Mouse (Mus musculus): ENCODE data around the gene Rab35. TPM values are rescaled to one million over a fixed set of nuclear protein-coding genes. Genes with fewer than 3 reads are reported as not detected.

Gene Rab35
- total and polyA plus RNA-seq, 2 experiments from 2014 or later: 24.5 to 97.4 TPM

- TF ChIP-seq CTCF (IDR thresholded peaks at IDR 0.05): no peak
- 92% methylated on average over 6 of the region's 6 CpGs for WGBS
- H3K27ac ChIP-seq (ENCODE audit: low read depth, low read length): no peak overlapping the region
- no peak for DNase-seq (ENCODE audit: low spot score)
- H3K9me3 ChIP-seq (ENCODE audit: low read length): no peaks in the 10 kb centered on the region
- peaks cover 31% of the 10 kb centered on the region for H3K36me3 ChIP-seq (ENCODE audit: insufficient read depth, low read length)
- H3K9ac ChIP-seq (replicated peaks; ENCODE audit: low read length, poor library complexity, severe bottlenecking): no peak overlapping the region
- no peak for ATAC-seq (ENCODE audit: low FRiP score)
- no peaks in the 10 kb centered on the region for H3K4me1 ChIP-seq (ENCODE audit: insufficient read depth, low read length)
- no peak overlapping the region for H3K4me2 ChIP-seq (ENCODE audit: low read depth, low read length, poor library complexity, severe bottlenecking)
- H3K4me3 ChIP-seq (ENCODE audit: low read depth, low read length): no peak overlapping the region
- no peaks in the 10 kb centered on the region for H3K27me3 ChIP-seq (ENCODE audit: insufficient read depth, low read length)
Measured at GRCm38 (mm10) chr5:115658352-115658751, 26.6 kb downstream of the Rab35 start.

- ATAC-seq (ENCODE audit: low FRiP score): no peak
Measured at GRCm38 (mm10) chr5:115662658-115663057, 30.9 kb downstream of the Rab35 start.

GRCm38 (mm10) chr5:115666366-115667065, 34.8 kb downstream of the Rab35 start:
- TF ChIP-seq CTCF (IDR thresholded peaks at IDR 0.05): no peak
- no peaks in the 10 kb centered on the region for H3K4me1 ChIP-seq (ENCODE audit: insufficient read depth, low read length)
- H3K9me3 ChIP-seq (ENCODE audit: low read length): no peaks in the 10 kb centered on the region
- no peak overlapping the region for H3K9ac ChIP-seq (replicated peaks; ENCODE audit: low read length, poor library complexity, severe bottlenecking)
- DNase-seq (ENCODE audit: low spot score): peak; percentile 78
- H3K4me3 ChIP-seq (ENCODE audit: low read depth, low read length): no peak overlapping the region
- ATAC-seq (ENCODE audit: low FRiP score): no peak
- no peak overlapping the region for H3K4me2 ChIP-seq (ENCODE audit: low read depth, low read length, poor library complexity, severe bottlenecking)
- H3K27me3 ChIP-seq (ENCODE audit: insufficient read depth, low read length): no peaks in the 10 kb centered on the region
- 50% methylated on average over 8 of the region's 8 CpGs for WGBS
- H3K36me3 ChIP-seq (ENCODE audit: insufficient read depth, low read length): peaks cover 4% of the 10 kb centered on the region
- no peak overlapping the region; the same call in 1 of the 2 replicates for H3K27ac ChIP-seq (ENCODE audit: low read depth, low read length)

More at GRCm38 (mm10) chr5:115662658-115663057, 30.9 kb downstream of the Rab35 start:
- Histone ChIP-seq H3K4me1 (ENCODE audit: insufficient read depth, low read length) (no peaks in the 10 kb centered on the region), H3K9me3 (ENCODE audit: low read length) (no peaks in the 10 kb centered on the region), H3K9ac (replicated peaks; ENCODE audit: low read length, poor library complexity, severe bottlenecking) (no peak overlapping the region), H3K4me3 (ENCODE audit: low read depth, low read length) (no peak overlapping the region), H3K4me2 (ENCODE audit: low read depth, low read length, poor library complexity, severe bottlenecking) (no peak overlapping the region), H3K36me3 (ENCODE audit: insufficient read depth, low read length) (peaks cover 22% of the 10 kb centered on the region), H3K27ac (ENCODE audit: low read depth, low read length) (no peak overlapping the region), H3K27me3 (ENCODE audit: insufficient read depth, low read length) (no peaks in the 10 kb centered on the region)
- no peak for TF ChIP-seq CTCF (IDR thresholded peaks at IDR 0.05)
- no peak for DNase-seq (ENCODE audit: low spot score)
- 78% methylated on average over 22 of the region's 22 CpGs for WGBS

- no peak for TF ChIP-seq CTCF (IDR thresholded peaks at IDR 0.05)
- H3K4me3 ChIP-seq (ENCODE audit: low read depth, low read length): no peak overlapping the region
- no peaks in the 10 kb centered on the region for H3K4me1 ChIP-seq (ENCODE audit: insufficient read depth, low read length)
- no peak overlapping the region for H3K9ac ChIP-seq (replicated peaks; ENCODE audit: low read length, poor library complexity, severe bottlenecking)
- peaks cover 8% of the 10 kb centered on the region for H3K36me3 ChIP-seq (ENCODE audit: insufficient read depth, low read length)
- no peaks in the 10 kb centered on the region for H3K27me3 ChIP-seq (ENCODE audit: insufficient read depth, low read length)
- 71% methylated on average over 8 of the region's 8 CpGs for WGBS
- DNase-seq (ENCODE audit: low spot score): no peak
- H3K4me2 ChIP-seq (ENCODE audit: low read depth, low read length, poor library complexity, severe bottlenecking): no peak overlapping the region
- ATAC-seq (ENCODE audit: low FRiP score): no peak
- no peak overlapping the region for H3K27ac ChIP-seq (ENCODE audit: low read depth, low read length)
- H3K9me3 ChIP-seq (ENCODE audit: low read length): no peaks in the 10 kb centered on the region
Measured at GRCm38 (mm10) chr5:115667210-115667609, 35.5 kb downstream of the Rab35 start.

GRCm38 (mm10) chr5:115667894-115668293, 36.2 kb downstream of the Rab35 start:
- ATAC-seq (ENCODE audit: low FRiP score) (no peak), DNase-seq (ENCODE audit: low spot score) (no peak)
- Histone ChIP-seq H3K4me3 (ENCODE audit: low read depth, low read length) (no peak overlapping the region), H3K9me3 (ENCODE audit: low read length) (no peaks in the 10 kb centered on the region), H3K27me3 (ENCODE audit: insufficient read depth, low read length) (no peaks in the 10 kb centered on the region), H3K27ac (ENCODE audit: low read depth, low read length) (no peak overlapping the region), H3K4me1 (ENCODE audit: insufficient read depth, low read length) (no peaks in the 10 kb centered on the region), H3K36me3 (ENCODE audit: insufficient read depth, low read length) (peaks cover 8% of the 10 kb centered on the region; the same call in 1 of the 2 replicates), H3K9ac (replicated peaks; ENCODE audit: low read length, poor library complexity, severe bottlenecking) (no peak overlapping the region), H3K4me2 (ENCODE audit: low read depth, low read length, poor library complexity, severe bottlenecking) (no peak overlapping the region)
- WGBS: 8% methylated on average over 7 of the region's 7 CpGs
- no peak for TF ChIP-seq CTCF (IDR thresholded peaks at IDR 0.05)

GRCm38 (mm10) chr5:115668986-115669385, 37.3 kb downstream of the Rab35 start:
- no peaks in the 10 kb centered on the region for H3K27me3 ChIP-seq (ENCODE audit: insufficient read depth, low read length)
- TF ChIP-seq CTCF (IDR thresholded peaks at IDR 0.05): no peak
- no peak overlapping the region for H3K9ac ChIP-seq (replicated peaks; ENCODE audit: low read length, poor library complexity, severe bottlenecking)
- no peak overlapping the region for H3K4me3 ChIP-seq (ENCODE audit: low read depth, low read length)
- no peak overlapping the region for H3K27ac ChIP-seq (ENCODE audit: low read depth, low read length)
- WGBS: 78% methylated on average over 12 of the region's 12 CpGs
- no peaks in the 10 kb centered on the region for H3K4me1 ChIP-seq (ENCODE audit: insufficient read depth, low read length)
- ATAC-seq (ENCODE audit: low FRiP score) (no peak), DNase-seq (ENCODE audit: low spot score) (no peak)
- no peaks in the 10 kb centered on the region for H3K9me3 ChIP-seq (ENCODE audit: low read length)
- H3K36me3 ChIP-seq (ENCODE audit: insufficient read depth, low read length): peaks cover 8% of the 10 kb centered on the region; the same call in 1 of the 2 replicates
- H3K4me2 ChIP-seq (ENCODE audit: low read depth, low read length, poor library complexity, severe bottlenecking): no peak overlapping the region
